Mouse (Mus musculus) CD4-positive, CD25-positive, alpha-beta regulatory T cell, adult 2 months (primary cell): Measurements from ENCODE around the gene Kcnj8.

Experiments
- DNase-seq: peaks from one replicate; pipeline ENCODE4 v3.0.0-alpha.2; 2012; ENCODE audit warnings: low read depth, low spot score

The Kcnj8 gene

DNA sequence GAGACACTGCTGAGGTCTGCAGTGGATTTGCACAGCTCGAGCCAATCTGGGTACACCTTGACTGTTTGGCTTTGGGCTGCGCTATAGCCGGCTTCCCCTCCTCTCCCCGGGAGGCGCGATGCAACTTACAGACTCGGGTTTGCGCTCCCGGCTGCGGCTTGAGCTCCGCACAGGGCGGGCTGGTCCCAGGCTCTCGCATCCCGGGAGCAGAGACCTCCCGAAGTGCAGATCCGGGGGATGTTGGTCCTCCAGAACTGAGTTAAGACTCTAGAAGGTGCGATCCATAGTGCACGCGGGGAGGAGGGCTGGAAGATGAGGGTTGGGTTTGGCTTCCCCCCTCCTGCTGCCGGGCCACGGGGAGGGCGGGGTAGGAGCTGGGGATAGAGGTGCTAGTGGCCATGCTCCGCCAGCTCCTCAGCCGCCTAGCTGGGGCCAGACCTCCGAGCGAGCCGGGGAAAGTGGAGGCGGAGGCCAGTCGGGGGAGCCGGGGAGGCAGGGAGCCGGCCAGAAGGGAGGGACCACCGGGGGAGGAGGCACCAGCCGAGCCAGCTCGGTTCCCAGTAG lies at the start of gene Kcnj8:
Gene Kcnj8, minus strand, starts transcription at position 560 of the 564 bp plus-strand sequence.
- peak; percentile 37 for DNase-seq

- DNase-seq, result no peak
Observed at GRCm38 (mm10) chr6:142616659-142617058, 45.2 kb upstream of the Kcnj8 start.

GRCm38 (mm10) chr6:142614324-142614723 lies 42.9 kb upstream of the Kcnj8 start:
- no peak for DNase-seq

DNA sequence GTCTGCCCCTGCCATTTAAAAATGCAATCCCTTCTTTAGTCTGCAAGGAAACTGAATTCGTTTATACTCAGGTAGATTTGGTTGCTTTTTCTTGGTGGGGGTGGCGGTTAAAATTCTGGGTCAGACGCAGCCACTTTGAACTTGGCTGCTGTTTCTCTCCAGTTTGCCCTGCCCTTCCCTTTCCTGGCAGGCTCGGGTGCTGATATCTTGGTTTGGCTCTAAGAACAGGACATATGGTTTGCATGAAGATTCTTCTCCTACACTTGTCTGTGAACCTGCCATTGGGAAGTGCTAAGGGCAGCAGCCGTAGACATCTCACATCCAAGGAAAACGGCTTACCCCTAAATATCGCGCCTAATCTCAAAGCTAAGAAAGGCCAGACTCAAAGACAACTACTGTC lies 41.0 kb upstream of the Kcnj8 start:
- DNase-seq, result no peak

DNA sequence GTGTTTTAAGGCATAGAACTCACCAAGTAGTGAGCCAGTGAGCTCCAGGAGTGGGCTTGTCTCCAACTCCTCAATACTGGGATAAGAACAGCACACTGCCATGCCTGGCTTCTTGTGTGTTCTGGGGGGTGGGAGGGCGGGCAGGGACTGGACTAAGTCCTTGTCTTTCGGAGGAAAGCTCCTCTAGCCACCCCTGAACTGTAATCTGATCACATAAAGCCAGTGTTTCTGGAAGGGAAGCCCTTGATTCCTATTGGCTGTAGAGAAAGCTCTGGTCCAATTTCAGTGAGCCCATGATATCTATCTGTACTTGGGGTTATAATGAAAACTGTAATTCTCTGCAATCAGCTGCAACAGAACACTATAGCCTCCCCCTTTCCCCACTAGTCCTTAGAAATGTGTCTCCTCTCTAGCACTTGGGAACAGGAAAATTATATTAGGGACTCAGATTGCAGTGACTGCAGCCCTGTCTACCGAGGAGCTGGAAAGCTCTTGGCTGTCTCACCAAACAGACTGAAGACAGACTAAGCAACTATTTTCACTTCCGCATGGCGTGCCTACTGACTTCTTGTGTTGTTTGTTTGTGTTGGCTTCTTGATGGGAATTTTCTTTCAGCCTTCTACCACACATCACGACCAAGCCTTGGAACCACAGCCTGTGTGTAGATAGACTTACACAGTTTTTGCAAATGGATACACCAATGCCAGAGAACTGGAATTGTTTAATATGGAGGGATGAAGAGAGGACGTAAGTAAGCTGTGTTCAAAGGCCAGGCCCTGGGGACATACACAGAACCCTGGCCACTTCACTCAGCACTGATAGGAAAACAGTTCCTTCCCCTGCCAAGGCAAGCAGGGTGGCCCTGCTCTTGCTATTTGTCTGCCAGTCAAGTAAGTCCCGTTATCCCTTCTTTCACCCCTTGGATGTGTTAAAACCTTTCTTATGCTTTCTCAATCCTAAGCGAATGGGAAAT lies 38.3 kb upstream of the Kcnj8 start:
- DNase-seq, result no peak

- DNase-seq, result no peak
Observed at GRCm38 (mm10) chr6:142607080-142607479, 35.7 kb upstream of the Kcnj8 start.

- DNase-seq, result no peak
Observed at GRCm38 (mm10) chr6:142602772-142603171, 31.4 kb upstream of the Kcnj8 start.

DNA sequence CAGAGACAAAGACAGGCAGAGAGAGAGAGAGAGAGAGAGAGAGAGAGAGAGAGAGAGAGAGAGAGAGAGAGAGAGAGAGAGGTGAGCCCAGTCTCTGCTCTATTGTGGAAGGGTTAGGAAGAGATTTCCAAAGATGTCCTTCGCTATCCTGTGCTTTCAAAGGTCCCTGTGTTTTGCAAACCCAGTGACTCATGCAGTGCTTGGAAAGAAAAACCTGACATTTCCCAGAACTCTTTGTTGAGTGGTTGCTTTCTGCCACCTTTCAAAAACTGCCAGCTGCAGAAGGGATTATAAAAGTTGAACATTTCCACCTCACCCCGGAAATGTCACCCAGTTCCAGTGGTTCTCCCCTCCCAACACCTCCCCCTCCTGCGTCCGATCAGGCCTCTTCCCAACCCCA lies 7.4 kb upstream of the Kcnj8 start:
- no peak for DNase-seq

- DNase-seq, result no peak
Observed at GRCm38 (mm10) chr6:142577801-142578200, 6.4 kb upstream of the Kcnj8 start.

DNA sequence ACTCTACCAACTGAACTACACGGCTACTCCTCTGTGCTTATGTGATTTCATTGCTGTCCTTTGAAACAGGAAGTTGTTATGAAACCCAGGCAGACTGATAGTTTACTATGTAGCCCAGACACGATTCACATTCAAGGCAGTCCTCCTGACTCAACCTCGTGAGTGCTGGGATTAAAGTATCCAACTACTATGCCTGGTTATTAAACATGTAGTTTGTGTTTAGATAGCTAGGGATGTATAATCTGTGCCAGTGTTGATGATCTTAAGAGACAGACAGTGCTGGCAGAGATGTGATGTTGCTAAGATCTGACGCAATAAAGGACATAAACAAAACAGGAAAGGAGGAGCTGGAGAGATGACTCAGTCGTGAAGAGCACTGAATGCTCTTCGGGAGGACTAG lies 1.5 kb upstream of the Kcnj8 start:
- DNase-seq, result peak; percentile 23

DNA sequence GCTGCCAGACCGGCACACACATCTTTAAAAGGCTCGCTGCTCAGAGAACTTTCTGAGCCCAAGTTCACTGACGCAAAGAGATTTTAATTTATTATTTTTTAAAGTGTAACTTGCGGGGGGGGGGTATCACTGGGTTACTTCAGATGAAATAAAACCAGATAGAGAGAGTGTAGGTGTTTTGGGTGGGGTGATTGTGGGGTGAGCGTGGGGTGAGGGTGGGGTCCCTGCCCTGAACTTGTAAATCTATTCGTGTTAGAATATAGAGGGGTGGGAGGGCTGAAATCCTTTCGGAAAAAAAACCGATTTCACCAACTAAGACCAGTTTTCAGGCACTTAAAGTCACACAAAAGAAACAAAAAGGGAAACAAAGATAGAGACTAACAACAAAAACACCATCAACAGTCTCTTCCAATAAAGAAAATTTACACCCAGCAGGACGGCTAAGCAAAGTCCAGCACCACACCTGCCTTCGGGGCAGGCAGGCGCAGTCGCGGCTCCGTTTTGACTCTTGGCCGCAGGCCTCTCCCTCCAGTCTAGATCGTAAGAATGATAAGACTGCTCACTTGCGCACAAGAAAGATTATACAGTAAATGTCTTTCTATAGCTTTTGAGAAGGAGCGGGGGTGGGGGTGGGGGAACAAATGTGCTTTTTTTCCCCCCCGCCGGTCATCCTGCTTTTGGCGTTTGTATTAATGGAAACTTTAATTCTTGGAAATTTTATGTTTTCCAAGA lies 381 bp upstream of the Kcnj8 start:
- DNase-seq, result peak; percentile 34

DNA sequence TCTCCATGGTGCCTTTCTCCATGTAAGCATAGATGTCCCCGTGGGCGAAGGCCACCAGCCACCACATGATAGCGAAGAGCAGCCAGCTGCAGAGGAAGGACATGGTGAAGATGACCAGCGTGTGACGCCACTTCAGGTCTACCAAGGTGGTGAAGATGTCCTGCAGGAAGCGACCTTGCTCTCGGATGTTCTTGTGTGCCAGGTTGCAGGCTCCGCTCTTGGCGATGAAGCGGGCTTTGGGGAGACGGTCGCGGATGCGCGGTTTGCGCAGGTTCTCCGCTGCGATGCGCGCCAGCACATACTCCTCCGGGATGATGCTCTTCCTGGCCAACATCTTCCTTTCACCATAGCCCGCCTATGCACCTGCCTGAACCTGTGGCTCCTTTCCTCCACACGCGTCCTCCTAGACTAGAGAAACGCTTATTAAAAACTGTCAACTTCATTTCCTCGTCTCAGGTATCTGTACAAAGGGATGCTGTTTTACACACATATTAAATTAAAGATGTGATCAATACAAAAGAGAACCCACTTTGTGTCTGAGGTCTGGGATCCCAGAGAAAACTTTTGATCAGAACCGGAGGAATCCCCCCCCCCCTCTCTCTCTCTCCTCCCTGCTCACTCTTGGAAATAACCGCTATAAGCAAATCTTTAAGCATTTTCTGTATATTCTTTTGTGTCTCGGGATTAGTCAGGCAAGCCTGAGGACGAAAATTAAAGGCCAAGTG lies 1.2 kb downstream of the Kcnj8 start:
- peak; percentile 4 for DNase-seq

- DNase-seq, result no peak
Observed at GRCm38 (mm10) chr6:142568713-142569357, 2.6 kb downstream of the Kcnj8 start.

DNA sequence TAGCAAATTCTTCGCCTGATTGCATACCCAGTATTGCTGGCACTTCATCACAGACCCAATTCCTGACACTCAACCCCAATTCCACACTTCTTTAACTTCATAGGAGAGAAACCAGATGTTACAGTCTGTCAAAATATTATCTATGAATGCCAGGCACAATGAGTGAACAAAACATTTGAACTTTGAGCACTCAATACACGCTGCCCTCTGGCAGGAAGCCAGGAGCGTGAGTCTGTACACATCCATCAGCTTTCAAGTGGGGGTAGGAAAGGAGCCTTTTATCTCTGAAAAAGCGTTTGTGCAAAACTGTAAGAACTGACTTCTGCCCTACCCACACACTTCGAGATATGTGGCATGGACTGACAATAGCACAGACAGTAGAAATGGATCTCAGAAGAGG lies 4.0 kb downstream of the Kcnj8 start:
- peak; percentile 16 for DNase-seq

DNA sequence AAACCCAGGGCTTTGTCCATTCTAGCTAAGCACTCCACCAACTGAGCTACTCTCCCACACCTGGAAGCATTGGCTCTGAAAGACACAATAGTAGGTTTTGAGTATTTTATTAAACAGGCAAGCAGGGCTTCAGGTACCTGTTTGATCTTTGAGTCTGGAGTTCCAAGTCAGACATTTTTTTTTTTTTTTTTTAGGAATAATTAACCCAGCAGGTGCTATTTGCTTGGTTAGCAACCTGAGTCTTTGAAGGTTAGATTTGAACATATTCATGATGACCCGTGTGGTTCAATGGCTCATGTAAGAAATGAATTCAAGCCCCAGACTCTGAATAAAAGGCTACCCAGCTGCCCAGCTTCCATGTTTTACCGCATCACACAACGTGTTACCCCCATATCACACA lies 6.7 kb downstream of the Kcnj8 start:
- DNase-seq, result no peak

DNA sequence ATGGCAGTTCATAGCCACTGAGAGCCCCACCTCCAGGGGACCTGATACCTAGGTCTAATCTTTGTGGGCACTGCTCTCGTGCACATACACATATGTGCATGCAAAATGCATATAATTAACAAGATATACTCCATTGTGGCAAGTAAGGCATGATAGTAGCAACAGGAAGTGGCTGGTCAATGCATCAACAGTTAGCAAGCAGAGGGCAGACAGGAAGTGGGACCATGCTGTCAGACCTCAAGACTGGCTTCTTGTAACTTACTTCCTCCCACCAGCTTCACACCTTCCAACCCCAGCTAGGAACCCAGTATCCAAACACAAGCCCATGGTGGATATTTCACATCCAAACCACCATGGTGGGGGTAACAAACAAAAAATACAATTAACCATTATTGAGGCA lies 10.3 kb downstream of the Kcnj8 start:
- DNase-seq, result peak; percentile 28

DNA sequence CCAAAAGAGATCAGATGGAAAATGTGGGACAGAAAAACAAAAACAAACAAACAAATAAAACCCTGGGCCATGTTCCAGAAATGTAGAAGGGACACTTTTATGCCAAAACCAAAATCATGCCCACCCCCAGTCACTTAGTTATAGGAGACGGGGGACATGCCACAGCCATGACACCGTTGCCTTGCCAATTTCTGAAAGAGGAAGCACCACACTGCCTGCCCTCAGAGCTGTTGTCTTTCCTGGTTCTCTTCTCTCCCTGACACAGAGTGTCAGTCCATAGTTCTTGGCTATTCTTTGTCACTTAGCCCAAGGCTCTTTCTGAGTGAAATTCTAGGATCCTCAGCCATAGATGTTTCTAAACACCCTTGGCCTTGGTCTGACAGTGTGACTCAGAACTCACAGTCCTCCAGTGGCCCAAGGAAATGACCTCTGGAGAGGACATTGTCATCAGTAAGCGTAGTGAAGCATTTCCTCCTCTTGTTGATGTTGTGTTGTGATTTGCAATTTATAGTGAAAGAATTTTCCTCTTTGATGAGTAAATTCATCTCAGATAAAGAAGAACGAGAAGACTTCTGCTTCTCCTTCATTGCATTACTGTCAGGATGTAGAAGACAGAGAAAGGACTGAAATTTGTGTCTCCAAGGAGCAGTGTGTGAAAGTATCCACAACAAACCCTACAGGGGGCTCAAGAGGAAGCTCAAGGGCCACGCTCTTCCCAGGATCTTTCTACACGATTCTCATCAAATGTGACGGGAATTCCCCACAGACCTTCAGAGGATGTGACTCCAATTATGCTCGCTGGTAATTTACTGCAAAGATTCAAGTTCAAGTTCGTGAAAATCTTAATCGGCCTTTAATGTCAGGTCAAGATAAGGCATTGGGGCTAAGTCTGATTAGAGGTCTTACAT lies 12.4 kb downstream of the Kcnj8 start:
- DNase-seq, result no peak

- DNase-seq, result no peak
Observed at GRCm38 (mm10) chr6:142558076-142558475, 13.3 kb downstream of the Kcnj8 start.

GRCm38 (mm10) chr6:142555988-142556387 lies 15.4 kb downstream of the Kcnj8 start:
- no peak for DNase-seq

DNA sequence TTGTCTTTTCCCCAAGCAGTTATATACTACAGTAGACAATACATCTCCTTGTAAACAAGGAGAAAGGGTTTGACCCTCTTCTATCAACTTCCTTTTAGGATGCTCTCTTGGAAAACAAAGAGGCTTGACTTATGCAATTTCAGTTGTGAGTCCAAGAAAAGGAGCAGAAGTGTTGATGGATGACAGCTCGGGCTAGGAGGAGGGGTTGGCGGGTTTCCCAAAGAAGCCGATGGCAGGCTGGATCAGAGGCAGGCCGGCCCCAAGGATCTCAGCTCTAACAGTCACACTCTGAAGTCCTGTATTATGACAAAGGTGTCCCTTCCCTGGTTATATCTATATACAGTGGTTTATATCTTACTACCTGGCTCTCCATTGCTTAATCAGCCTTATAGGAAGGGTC lies 19.9 kb downstream of the Kcnj8 start:
- DNase-seq, result no peak
